Mouse (Mus musculus) liver, postnatal 0 days (tissue): Measurements from ENCODE around the gene Mme.

Experiments used
- CTCF ChIP-seq: sonication (generic); IDR thresholded peaks from 2 replicates; pipeline ENCODE4 v1.5.1; 2016; ENCODE audit warnings: antibody characterized with exemption, low read depth
- EP300 ChIP-seq: IDR thresholded peaks from 2 replicates; pipeline ENCODE4 v1.6.1; 2016; ENCODE audit warnings: antibody characterized with exemption, low read depth, mild to moderate bottlenecking

GRCm38 (mm10) chr3:63348893-63349426 lies 107.6 kb downstream of the Mme start:
- no peak for TF ChIP-seq CTCF
- no peak for TF ChIP-seq EP300
